Mouse (Mus musculus): ENCODE results near the gene Vegfb. TPM values are rescaled to one million over a fixed set of nuclear protein-coding genes. Genes with fewer than 3 reads are reported as not detected.
A peak's percentile ranks its signal among the peaks of the same experiment; 100 is the strongest.

The Vegfb gene
- polyA plus RNA-seq, 1 experiment from 2014 or later, result 37.0 TPM

DNA sequence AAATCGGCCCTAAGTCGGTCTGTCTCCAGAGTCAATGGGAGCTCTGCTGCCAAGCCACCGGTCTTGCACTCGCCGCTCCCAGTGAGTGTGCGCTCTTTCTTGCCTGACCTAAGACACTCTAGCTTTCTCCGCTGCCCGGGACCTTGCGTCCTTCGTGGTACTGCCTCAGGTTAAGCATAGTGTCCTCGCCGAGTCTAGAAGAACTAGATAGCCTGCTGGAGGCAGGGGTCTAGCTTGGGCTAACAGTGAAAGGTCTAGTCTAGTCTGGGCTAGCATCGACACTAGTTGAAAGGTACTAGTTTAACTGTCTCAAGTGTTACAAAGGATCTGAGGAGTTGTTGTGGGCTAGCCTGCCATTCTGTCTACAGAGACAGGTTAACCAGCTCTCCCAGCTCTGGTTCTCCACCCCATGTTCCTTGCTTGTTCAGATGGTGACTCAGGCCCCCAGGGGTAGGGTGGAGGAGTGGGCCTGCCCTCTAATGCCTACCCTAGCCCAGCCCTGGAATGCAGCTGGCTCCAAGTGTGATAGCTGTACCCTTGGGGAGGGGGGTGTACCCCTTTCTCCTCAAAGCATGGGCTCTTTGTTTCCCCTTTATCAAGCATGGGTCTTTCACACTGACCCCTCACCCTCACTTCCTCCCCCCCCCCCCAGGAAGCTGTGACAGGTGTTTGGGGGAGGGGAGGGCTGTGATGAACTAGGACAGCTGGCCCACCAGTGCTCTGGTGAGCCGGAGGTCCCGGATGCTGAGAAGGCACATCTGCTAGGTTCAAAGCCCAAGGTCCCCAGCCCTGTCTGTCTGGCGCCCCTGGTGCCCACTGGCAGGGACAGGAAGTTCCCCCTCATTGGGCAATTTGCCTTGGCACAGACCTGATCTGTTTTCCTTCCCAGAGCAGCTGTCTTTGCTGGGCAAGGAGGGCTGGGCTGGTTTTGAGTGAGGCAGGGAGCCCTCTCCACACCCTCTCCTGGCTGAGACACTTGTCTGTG, 11.6 kb downstream of the Vegfb start, which contains the start of gene Plcb3:
Gene Plcb3, minus strand, starts transcription at position 934 of the 985 bp plus-strand sequence.
- Histone ChIP-seq H3K9me3 (replicated peaks) (no peaks in the 10 kb centered on the region), H3K4me3 (peak within 1 kb of the TSS; percentile 78), H3K4me1 (peaks cover 48% of the 10 kb centered on the region), H3K36me3 (peaks cover 17% of the 10 kb centered on the region), H3K27me3 (peaks cover 4% of the 10 kb centered on the region; the same call in 1 of the 2 replicates), H3K9ac (peak within 1 kb of the TSS; percentile 89), H3K27ac (peak within 1 kb of the TSS; percentile 96), H3K4me2 (replicated peaks) (peak within 1 kb of the TSS; percentile 96)
- WGBS, result 0% methylated on average over 16 of the region's 16 CpGs
- ATAC-seq (ENCODE audit: low FRiP score), result 0 out of 2 replicates have a peak, but pooled peaks have one; percentile 7

DNA sequence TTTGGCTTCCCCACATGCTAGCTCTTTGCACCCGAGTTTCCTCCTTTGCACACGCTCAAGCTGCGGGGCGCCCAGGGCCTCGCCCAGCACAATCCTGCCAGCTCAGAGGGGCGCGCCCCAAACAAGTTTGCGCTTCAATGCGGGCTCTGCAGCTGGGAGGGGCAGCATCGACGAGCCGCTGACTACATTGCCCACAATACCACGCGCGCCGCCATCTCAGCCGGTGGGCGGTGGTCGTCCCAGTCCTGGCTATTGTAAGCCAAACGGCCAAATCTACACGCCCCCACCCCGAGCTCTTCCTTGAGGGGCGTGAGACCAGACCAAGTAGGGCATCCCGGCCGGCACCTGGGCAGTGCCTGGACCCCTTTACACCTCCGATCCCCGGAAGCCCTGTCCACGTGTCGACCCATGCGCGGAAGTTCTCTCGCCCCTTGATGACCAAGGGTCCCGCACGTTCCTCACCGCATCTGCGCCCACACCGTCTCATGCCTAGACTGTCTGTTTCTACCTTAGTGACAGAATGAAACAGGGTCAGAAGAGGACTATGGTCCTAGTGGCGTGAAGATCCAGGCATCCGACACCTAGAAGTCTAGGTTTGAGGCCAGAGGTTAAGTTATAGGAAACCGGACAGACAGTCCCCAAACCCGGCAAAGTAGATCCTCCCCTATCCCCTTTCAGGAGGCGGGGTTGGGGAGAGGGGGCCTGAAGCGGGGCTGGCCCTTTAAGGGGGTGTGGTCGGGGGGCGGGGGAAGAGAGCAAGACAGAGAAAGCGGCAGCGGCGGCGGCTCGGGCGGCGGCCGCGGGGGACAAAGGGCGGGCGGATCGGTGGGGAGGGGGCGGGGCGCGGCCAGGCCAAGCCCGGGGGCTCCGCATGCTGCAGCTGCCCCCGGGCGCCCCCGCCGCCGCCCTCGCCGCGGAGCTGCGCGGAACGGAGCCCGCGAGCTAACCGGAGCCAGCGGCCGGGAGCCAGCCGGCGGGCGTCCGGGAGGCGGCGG, 12.9 kb downstream of the Vegfb start, which contains the start of gene Ppp1r14b:
Gene Ppp1r14b, plus strand, starts transcription at position 758 of the 995 bp plus-strand sequence.
- Histone ChIP-seq H3K9me3 (replicated peaks) (no peaks in the 10 kb centered on the region), H3K4me1 (peaks cover 55% of the 10 kb centered on the region), H3K27me3 (peaks cover 17% of the 10 kb centered on the region), H3K4me2 (replicated peaks) (peak within 1 kb of the TSS; percentile 96), H3K9ac (peak within 1 kb of the TSS; percentile 89), H3K27ac (peak within 1 kb of the TSS; percentile 96), H3K36me3 (peaks cover 17% of the 10 kb centered on the region), H3K4me3 (peak within 1 kb of the TSS; percentile 78)
- WGBS, result under 1% methylated on average over 48 of the region's 84 CpGs
- ATAC-seq (ENCODE audit: low FRiP score), result peak; percentile 62

DNA sequence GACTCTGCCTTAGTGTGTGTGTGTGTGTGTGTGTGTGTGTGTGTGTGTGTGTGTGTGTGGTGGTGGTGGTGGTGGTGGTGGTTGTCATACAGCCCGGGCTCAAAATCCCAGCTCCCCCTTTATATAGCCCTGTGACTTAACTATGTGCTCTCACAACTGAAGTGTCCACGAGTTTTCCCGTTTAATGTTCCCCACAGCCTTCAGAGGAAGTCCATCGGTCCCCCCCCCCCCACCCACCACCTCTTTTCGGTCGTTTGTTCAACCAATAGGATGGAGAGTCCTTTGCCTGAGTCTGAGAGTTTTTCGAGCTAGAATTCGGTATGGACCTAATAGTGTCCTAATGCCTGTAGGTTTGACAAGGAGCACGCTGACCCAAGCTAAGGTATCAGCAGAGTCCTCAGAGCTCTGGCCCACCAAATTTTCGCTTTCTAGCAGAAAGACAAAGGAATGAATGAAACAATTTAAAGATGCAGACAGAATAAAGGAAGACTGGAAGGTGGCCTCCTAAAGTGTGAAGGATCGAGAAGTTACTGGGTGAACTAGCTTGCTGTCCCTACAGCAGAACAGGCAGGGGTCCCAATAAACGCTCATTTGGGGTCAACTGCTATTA, 13.8 kb downstream of the Vegfb start:
- H3K27me3 ChIP-seq, result peaks cover 24% of the 10 kb centered on the region
- peak overlapping the region; percentile 78 for H3K4me3 ChIP-seq
- H3K9me3 ChIP-seq (replicated peaks), result no peaks in the 10 kb centered on the region
- H3K4me2 ChIP-seq (replicated peaks), result peak overlapping the region; percentile 96
- H3K4me1 ChIP-seq, result peaks cover 47% of the 10 kb centered on the region
- peak overlapping the region; percentile 96 for H3K27ac ChIP-seq
- peak overlapping the region; percentile 89 for H3K9ac ChIP-seq
- H3K36me3 ChIP-seq, result peaks cover 16% of the 10 kb centered on the region
- 23% methylated on average over 11 of the region's 12 CpGs for WGBS
- ATAC-seq (ENCODE audit: low FRiP score), result no peak

DNA sequence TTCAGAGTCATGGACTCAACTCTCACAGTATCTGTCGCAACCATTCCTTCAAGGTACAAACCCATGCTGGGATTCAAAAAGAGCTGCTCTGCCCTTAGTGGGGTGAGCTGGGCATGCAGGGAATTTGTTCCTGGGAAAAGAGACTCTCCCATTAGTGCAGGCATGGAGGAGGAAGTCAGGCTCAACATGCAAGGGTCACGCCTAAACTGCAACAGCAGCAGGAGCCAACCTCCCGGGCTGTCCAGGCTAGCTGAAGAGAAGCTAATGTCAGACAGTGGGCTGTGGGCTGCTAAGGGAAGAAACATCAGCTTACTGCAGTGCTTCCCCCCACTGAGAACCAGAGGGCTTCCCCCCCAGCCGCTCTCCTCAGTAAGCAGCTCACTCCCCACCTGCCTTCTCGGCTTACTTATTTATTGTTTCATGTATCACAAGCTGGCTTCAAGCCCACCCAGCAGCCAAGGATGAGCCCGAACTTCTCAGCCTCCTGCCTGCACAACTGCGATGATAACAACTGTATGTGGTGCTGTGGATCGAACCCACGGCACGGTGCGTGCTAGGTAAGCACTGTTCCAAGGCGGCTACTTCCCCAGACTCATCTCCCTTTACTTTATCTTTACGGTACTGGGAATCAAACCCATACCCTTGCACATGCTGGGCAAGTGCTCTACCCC, 15.1 kb downstream of the Vegfb start:
- Histone ChIP-seq H3K9ac (peak overlapping the region; percentile 41), H3K27me3 (peaks cover 37% of the 10 kb centered on the region), H3K4me1 (peaks cover 39% of the 10 kb centered on the region), H3K27ac (no peak overlapping the region), H3K9me3 (replicated peaks) (no peaks in the 10 kb centered on the region), H3K4me3 (no peak overlapping the region), H3K4me2 (replicated peaks) (no peak overlapping the region), H3K36me3 (peaks cover 3% of the 10 kb centered on the region)
- ATAC-seq (ENCODE audit: low FRiP score), result no peak
- WGBS, result 76% methylated on average over 13 of the region's 13 CpGs

DNA sequence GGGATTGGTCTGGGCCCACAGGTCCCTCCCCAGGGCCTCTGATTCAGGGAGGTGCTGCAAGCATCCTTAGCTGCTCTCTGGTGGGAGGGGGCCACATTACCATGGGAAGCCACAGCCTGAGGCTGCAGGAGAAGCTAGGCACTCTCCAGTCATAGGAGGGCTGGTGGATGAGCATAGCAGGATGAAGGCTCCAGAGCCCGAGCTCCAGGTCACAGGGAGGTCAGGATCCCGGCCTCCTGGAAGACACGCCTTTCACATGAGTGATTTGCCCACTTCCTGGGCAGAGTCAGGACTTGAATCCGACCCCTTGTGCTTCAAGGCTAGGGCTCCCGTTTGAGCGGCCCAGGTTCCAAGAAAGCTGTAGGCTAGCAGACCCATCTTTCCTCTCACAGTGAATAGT, 15.8 kb downstream of the Vegfb start:
- ATAC-seq (ENCODE audit: low FRiP score), result no peak
- H3K4me2 ChIP-seq (replicated peaks), result no peak overlapping the region
- no peaks in the 10 kb centered on the region for H3K36me3 ChIP-seq
- WGBS, result 47% methylated on average over 6 of the region's 6 CpGs
- H3K27ac ChIP-seq, result no peak overlapping the region
- H3K27me3 ChIP-seq, result peaks cover 37% of the 10 kb centered on the region
- no peak overlapping the region for H3K4me3 ChIP-seq
- H3K9me3 ChIP-seq (replicated peaks), result no peaks in the 10 kb centered on the region
- peaks cover 32% of the 10 kb centered on the region for H3K4me1 ChIP-seq
- H3K9ac ChIP-seq, result peak overlapping the region; percentile 41

DNA sequence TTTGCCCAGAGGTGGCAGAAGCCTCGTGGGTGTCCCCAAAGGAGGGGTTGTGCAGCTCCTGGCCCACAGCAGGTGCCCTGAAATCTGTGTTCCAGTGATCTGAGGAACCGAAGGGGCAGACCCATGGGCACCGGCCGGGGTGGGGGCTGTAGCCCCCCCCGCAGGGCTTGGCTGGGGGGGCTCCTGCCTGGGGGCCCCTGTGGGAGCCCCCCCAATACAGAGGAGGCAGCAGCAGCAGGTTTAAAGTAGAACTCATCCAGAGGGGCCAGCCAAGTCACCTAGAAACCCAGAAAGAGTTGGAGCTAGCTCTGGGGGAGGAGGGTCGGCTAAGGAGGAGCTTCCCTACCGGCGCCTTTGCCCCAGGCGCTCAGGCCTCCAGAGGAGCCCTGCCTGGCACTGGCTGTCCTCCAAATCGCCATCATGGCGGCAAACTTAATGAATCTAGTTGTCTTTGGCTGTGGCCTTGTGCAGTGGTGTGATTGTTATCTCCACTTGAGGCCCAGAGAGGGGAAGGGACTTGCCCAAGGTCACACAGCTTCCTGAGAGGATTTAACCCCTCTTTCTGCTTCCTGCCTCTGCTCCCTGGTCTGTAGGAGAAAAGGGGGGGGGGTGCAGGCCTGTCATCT, 16.9 kb downstream of the Vegfb start:
- Histone ChIP-seq H3K4me3 (0 out of 2 replicates have a peak overlapping the region, but pooled peaks have one; percentile 45), H3K36me3 (no peaks in the 10 kb centered on the region), H3K9ac (peak overlapping the region; percentile 23; the same call in 1 of the 2 replicates), H3K4me2 (replicated peaks) (peak overlapping the region; percentile 56), H3K4me1 (peaks cover 24% of the 10 kb centered on the region), H3K27me3 (peaks cover 37% of the 10 kb centered on the region), H3K9me3 (replicated peaks) (no peaks in the 10 kb centered on the region), H3K27ac (0 out of 2 replicates have a peak overlapping the region, but pooled peaks have one; percentile 44)
- WGBS, result 17% methylated on average over 11 of the region's 11 CpGs
- no peak for ATAC-seq (ENCODE audit: low FRiP score)

DNA sequence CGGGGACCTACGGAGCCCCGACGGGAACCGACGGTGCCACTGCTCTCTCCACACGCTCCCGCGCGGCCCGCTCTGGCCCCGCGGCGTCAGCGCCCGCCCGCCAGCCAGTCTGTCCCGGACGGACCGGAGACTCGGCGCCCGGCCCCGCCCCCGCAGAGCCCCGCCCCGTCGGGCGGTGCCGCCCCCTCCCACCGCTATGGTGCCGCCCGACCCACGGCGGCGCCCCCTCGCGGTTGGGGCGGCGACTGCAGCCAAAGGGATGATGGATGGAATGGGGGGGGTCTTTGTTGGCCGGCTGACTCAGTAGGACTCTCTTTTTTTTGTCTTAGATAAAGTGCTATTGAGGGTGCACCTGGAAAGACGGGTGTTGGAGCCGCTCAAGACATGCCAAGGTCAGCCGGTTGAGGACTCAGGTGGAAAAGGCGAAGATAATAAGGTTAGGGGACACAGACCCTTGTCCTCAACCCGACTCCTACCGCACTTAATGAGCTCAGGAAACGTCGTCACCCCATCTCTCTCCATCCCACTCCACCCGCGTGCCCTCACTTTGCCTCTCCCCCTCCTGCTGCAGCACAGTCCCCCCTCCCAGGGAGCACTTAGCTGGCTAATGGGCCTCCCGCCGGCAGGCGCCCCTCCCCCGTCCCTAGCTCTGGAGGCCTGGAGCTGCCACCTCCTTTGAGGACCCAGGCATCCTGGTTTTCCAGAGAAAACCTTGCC, 17.6 kb downstream of the Vegfb start:
- Histone ChIP-seq H3K4me3 (peak overlapping the region; percentile 45), H3K36me3 (no peaks in the 10 kb centered on the region), H3K4me2 (replicated peaks) (peak overlapping the region; percentile 56), H3K27me3 (peaks cover 37% of the 10 kb centered on the region), H3K4me1 (peaks cover 24% of the 10 kb centered on the region), H3K9me3 (replicated peaks) (no peaks in the 10 kb centered on the region), H3K27ac (no peak overlapping the region), H3K9ac (peak overlapping the region; percentile 61)
- ATAC-seq (ENCODE audit: low FRiP score), result 0 out of 2 replicates have a peak, but pooled peaks have one; percentile 11
- 1% methylated on average over 47 of the region's 55 CpGs for WGBS

DNA sequence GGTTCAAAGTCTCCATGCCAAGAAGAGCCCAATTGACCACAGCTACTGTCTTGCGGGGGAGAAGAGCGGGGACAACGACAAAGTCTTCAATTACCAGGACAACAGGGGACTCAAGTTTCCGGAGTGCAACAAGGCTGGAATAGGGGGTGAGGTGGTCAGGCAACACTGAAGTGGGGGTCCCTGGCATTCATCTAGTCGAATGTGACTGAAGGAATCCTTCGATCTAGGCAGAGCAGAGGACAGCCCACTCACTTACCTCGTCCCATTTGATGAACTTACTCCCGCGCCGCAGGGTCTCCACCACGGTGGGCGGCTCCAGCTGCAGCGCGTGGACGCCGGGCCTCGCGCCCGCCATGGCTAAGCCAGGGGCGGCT, 18.2 kb downstream of the Vegfb start:
- Histone ChIP-seq H3K4me1 (peaks cover 24% of the 10 kb centered on the region), H3K27me3 (peaks cover 37% of the 10 kb centered on the region), H3K9ac (peak overlapping the region; percentile 61), H3K4me3 (peak overlapping the region; percentile 45), H3K36me3 (no peaks in the 10 kb centered on the region), H3K4me2 (replicated peaks) (peak overlapping the region; percentile 56), H3K27ac (no peak overlapping the region), H3K9me3 (replicated peaks) (no peaks in the 10 kb centered on the region)
- no peak for ATAC-seq (ENCODE audit: low FRiP score)
- under 1% methylated on average over 20 of the region's 20 CpGs for WGBS

DNA sequence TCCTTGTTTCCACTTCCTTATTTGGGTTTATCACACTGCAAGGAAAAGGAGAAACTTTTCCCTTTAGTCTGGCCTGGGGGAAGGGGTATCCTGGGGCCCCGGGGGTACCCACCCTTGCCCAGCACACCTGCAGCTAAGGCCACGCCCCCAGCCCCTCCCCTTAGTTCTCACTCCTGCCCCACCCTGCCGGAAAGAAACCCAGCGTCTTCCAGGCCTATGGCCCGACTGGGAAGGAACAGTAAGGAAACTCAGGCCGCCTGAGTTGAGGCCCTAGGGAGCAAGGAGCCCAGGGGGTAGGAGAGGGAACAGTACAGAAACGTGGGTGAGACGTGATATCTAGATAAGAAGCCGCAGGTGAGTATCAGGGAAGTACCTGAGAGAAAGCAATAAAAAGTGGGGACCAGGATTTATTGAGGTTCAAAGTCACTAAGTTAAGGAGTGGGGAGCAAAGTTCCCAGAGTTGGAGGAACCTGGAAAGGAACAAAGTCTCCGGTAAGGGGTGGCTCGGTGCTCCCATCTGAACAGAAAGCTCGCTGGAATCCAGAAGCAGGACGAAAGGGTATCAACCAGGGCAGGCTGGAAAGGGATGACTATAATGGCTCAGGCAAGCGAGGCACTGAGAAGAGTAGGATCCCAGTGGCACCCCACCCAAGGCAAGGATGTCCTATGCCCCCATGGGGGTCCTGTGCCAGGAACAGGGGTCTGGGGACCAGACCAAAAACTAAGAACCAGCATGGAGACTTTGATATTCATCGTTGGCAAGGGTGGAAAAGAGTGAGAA, 18.8 kb downstream of the Vegfb start:
- peaks cover 21% of the 10 kb centered on the region for H3K4me1 ChIP-seq
- H3K9ac ChIP-seq, result 0 out of 2 replicates have a peak overlapping the region, but pooled peaks have one; percentile 23
- no peak overlapping the region for H3K27ac ChIP-seq
- 14% methylated on average over 15 of the region's 15 CpGs for WGBS
- peak overlapping the region; percentile 45 for H3K4me3 ChIP-seq
- H3K4me2 ChIP-seq (replicated peaks), result peak overlapping the region; percentile 56
- H3K27me3 ChIP-seq, result peaks cover 37% of the 10 kb centered on the region
- no peaks in the 10 kb centered on the region for H3K36me3 ChIP-seq
- ATAC-seq (ENCODE audit: low FRiP score), result no peak
- H3K9me3 ChIP-seq (replicated peaks), result no peaks in the 10 kb centered on the region

DNA sequence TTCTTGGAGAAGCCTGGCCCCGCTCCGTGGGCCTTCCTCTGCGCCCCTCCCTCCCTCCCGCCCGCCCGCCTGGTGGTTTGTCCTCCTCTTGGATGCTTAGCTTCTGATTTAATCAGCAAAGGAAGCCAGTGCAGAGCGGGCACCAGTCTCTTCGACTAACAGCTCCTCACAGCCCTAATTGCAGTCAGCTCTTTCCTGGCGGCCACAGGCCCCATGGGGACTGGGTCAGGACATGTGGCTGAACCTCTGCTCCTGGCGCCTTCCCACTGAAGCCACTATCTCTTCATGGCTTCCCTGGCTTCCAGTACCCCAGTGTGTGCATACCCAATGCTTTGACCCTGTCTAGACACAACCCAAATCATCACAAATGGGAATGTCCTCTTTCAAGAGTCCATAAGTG, 31.0 kb downstream of the Vegfb start:
- Histone ChIP-seq H3K27ac (no peak overlapping the region), H3K4me1 (peaks cover 13% of the 10 kb centered on the region), H3K4me2 (replicated peaks) (no peak overlapping the region), H3K4me3 (no peak overlapping the region), H3K27me3 (no peaks in the 10 kb centered on the region), H3K9ac (no peak overlapping the region), H3K36me3 (peaks cover 12% of the 10 kb centered on the region), H3K9me3 (replicated peaks) (no peaks in the 10 kb centered on the region)
- no peak for ATAC-seq (ENCODE audit: low FRiP score)
- 75% methylated on average over 10 of the region's 10 CpGs for WGBS
